Mouse (Mus musculus) heart, embryonic 15.5 days (tissue): ENCODE data around the gene Elmsan1. TPM values are rescaled to one million over a fixed set of nuclear protein-coding genes. Genes with fewer than 3 reads are reported as not detected.

ENCODE experiments used
- ATAC-seq: fragments of 200-750 bp; cut with Nextera tagmentation; replicated peaks from 2 replicates; pipeline ENCODE4 v1.8.0; 2017; ENCODE audit warnings: low read depth, moderate TSS enrichment; ENCODE audit not compliant: insufficient number of reproducible peaks, insufficient read depth, low FRiP score
- H3K27ac ChIP-seq: fragments of 300-500 bp; sonication (generic); 2 replicates; pipeline ENCODE4 v1.5.1; 2015; ENCODE audit warnings: mild to moderate bottlenecking, inconsistent platforms
- H3K27me3 ChIP-seq: fragments of 300-500 bp; sonication (generic); 2 replicates; pipeline ENCODE4 v1.6.1; 2015; ENCODE audit warnings: inconsistent platforms
- H3K36me3 ChIP-seq: fragments of 300-500 bp; sonication (generic); 2 replicates; pipeline ENCODE4 v1.6.1; 2015; ENCODE audit warnings: mild to moderate bottlenecking, inconsistent platforms
- H3K4me1 ChIP-seq: fragments of 300-500 bp; sonication (generic); replicated peaks from 2 replicates; pipeline ENCODE4 v1.6.1; 2015; ENCODE audit warnings: inconsistent platforms
- H3K4me2 ChIP-seq: fragments of 300-500 bp; sonication (generic); 2 replicates; pipeline ENCODE4 v1.6.1; 2015; ENCODE audit warnings: inconsistent platforms, mild to moderate bottlenecking, moderate library complexity
- H3K4me3 ChIP-seq: fragments of 300-500 bp; sonication (generic); 2 replicates; pipeline ENCODE4 v1.5.1; 2015; ENCODE audit warnings: mild to moderate bottlenecking, inconsistent platforms
- H3K9ac ChIP-seq: fragments of 300-500 bp; sonication (generic); 2 replicates; pipeline ENCODE4 v1.6.1; 2015; ENCODE audit warnings: mild to moderate bottlenecking, inconsistent platforms
- H3K9me3 ChIP-seq: fragments of 300-500 bp; sonication (generic); replicated peaks from 2 replicates; pipeline ENCODE4 v1.6.1; 2016; ENCODE audit warnings: inconsistent platforms
- WGBS: fragments of 180-500 bp; shearing (Covaris S2); methylation state at CpG from one replicate; pipeline ENCODE4 v1.1.7; 2015; ENCODE audit warnings: mixed read lengths; 5-methylcytosine and 5-hydroxymethylcytosine counted together
- polyA plus RNA-seq: library from polyadenylated mRNA; unstranded; fragments of >200 nt; fragmentation: Nextera tagmentation; extraction: Ambion mirVana; gene quantifications from 2 replicates; pipeline ENCODE4 v1.2.1, GENCODE M21; 2015

The Elmsan1 gene
- polyA plus RNA-seq, 1 experiment from 2014 or later, result 6.0 TPM

GRCm38 (mm10) chr12:84202561-84202960 lies 16.1 kb downstream of the Elmsan1 start:
- peak overlapping the region; percentile 25 for H3K27ac ChIP-seq
- H3K27me3 ChIP-seq, result no peaks in the 10 kb centered on the region
- peaks cover 64% of the 10 kb centered on the region for H3K4me1 ChIP-seq
- no peaks in the 10 kb centered on the region for H3K36me3 ChIP-seq
- no peak for ATAC-seq
- H3K4me2 ChIP-seq, result no peak overlapping the region
- no peak overlapping the region for H3K9ac ChIP-seq
- no peaks in the 10 kb centered on the region for H3K9me3 ChIP-seq
- H3K4me3 ChIP-seq, result no peak overlapping the region
- WGBS, result 77% methylated on average over 10 of the region's 10 CpGs

- no peaks in the 10 kb centered on the region for H3K36me3 ChIP-seq
- H3K4me1 ChIP-seq, result peaks cover 61% of the 10 kb centered on the region
- 68% methylated on average over 18 of the region's 18 CpGs for WGBS
Measured at GRCm38 (mm10) chr12:84201686-84202484, 16.8 kb downstream of the Elmsan1 start.

GRCm38 (mm10) chr12:84201222-84201621 lies 17.5 kb downstream of the Elmsan1 start:
- H3K4me1 ChIP-seq, result peaks cover 61% of the 10 kb centered on the region
- no peak overlapping the region for H3K9ac ChIP-seq
- no peak for ATAC-seq
- H3K4me2 ChIP-seq, result no peak overlapping the region
- H3K4me3 ChIP-seq, result no peak overlapping the region
- WGBS, result 89% methylated on average over 4 of the region's 4 CpGs
- no peaks in the 10 kb centered on the region for H3K27me3 ChIP-seq
- no peaks in the 10 kb centered on the region for H3K36me3 ChIP-seq
- H3K9me3 ChIP-seq, result no peaks in the 10 kb centered on the region
- H3K27ac ChIP-seq, result no peak overlapping the region

More at GRCm38 (mm10) chr12:84201686-84202484, 16.8 kb downstream of the Elmsan1 start:
- H3K4me3 ChIP-seq, result no peak overlapping the region
- peak overlapping the region; percentile 25 for H3K27ac ChIP-seq
- no peaks in the 10 kb centered on the region for H3K27me3 ChIP-seq
- no peak for ATAC-seq
- no peak overlapping the region for H3K9ac ChIP-seq
- no peak overlapping the region for H3K4me2 ChIP-seq
- no peaks in the 10 kb centered on the region for H3K9me3 ChIP-seq

GRCm38 (mm10) chr12:84198880-84199279 lies 19.8 kb downstream of the Elmsan1 start:
- Histone ChIP-seq H3K9me3 (no peaks in the 10 kb centered on the region), H3K4me3 (no peak overlapping the region), H3K4me2 (no peak overlapping the region), H3K27me3 (no peaks in the 10 kb centered on the region), H3K9ac (no peak overlapping the region), H3K27ac (no peak overlapping the region), H3K4me1 (peaks cover 63% of the 10 kb centered on the region), H3K36me3 (no peaks in the 10 kb centered on the region)
- WGBS, result 79% methylated on average over 10 of the region's 10 CpGs
- no peak for ATAC-seq

- Histone ChIP-seq H3K9ac (no peak overlapping the region), H3K4me2 (no peak overlapping the region), H3K36me3 (no peaks in the 10 kb centered on the region), H3K4me1 (peaks cover 56% of the 10 kb centered on the region), H3K9me3 (no peaks in the 10 kb centered on the region), H3K27me3 (no peaks in the 10 kb centered on the region), H3K27ac (no peak overlapping the region), H3K4me3 (no peak overlapping the region)
- 65% methylated on average over 8 of the region's 8 CpGs for WGBS
- no peak for ATAC-seq
Measured at GRCm38 (mm10) chr12:84198076-84198679, 20.5 kb downstream of the Elmsan1 start.

- Histone ChIP-seq H3K4me1 (peaks cover 66% of the 10 kb centered on the region), H3K36me3 (no peaks in the 10 kb centered on the region), H3K27me3 (no peaks in the 10 kb centered on the region), H3K9me3 (no peaks in the 10 kb centered on the region), H3K9ac (no peak overlapping the region), H3K4me2 (peak overlapping the region; percentile 97; the same call in 1 of the 2 replicates), H3K27ac (no peak overlapping the region), H3K4me3 (no peak overlapping the region)
- ATAC-seq, result no peak
- 57% methylated on average over 6 of the region's 6 CpGs for WGBS
Measured at GRCm38 (mm10) chr12:84195195-84195594, 23.5 kb downstream of the Elmsan1 start.

GRCm38 (mm10) chr12:84194400-84195109 lies 24.1 kb downstream of the Elmsan1 start:
- WGBS, result 4% methylated on average over 13 of the region's 13 CpGs
- peak overlapping the region; percentile 91 for H3K9ac ChIP-seq
- H3K4me2 ChIP-seq, result peak overlapping the region; percentile 97
- H3K9me3 ChIP-seq, result no peaks in the 10 kb centered on the region
- ATAC-seq, result no peak
- H3K4me1 ChIP-seq, result peaks cover 73% of the 10 kb centered on the region
- peak overlapping the region; percentile 99 for H3K27ac ChIP-seq
- peak overlapping the region; percentile 71 for H3K4me3 ChIP-seq
- no peaks in the 10 kb centered on the region for H3K36me3 ChIP-seq
- H3K27me3 ChIP-seq, result no peaks in the 10 kb centered on the region

GRCm38 (mm10) chr12:84193642-84194399 lies 24.9 kb downstream of the Elmsan1 start:
- H3K36me3 ChIP-seq, result no peaks in the 10 kb centered on the region
- WGBS, result under 1% methylated on average over 49 of the region's 49 CpGs

GRCm38 (mm10) chr12:84192741-84193641 lies 25.7 kb downstream of the Elmsan1 start:
- under 1% methylated on average over 98 of the region's 102 CpGs for WGBS
- ATAC-seq, result peak; percentile 15
- peaks cover 82% of the 10 kb centered on the region for H3K4me1 ChIP-seq
- peak overlapping the region; percentile 99 for H3K27ac ChIP-seq
- H3K9me3 ChIP-seq, result no peaks in the 10 kb centered on the region
- H3K36me3 ChIP-seq, result no peaks in the 10 kb centered on the region
- peak overlapping the region; percentile 71 for H3K4me3 ChIP-seq
- no peaks in the 10 kb centered on the region for H3K27me3 ChIP-seq
- H3K9ac ChIP-seq, result peak overlapping the region; percentile 91
- peak overlapping the region; percentile 97 for H3K4me2 ChIP-seq

More at GRCm38 (mm10) chr12:84193642-84194399, 24.9 kb downstream of the Elmsan1 start:
- peak overlapping the region; percentile 91 for H3K9ac ChIP-seq
- H3K4me1 ChIP-seq, result peaks cover 77% of the 10 kb centered on the region
- peak overlapping the region; percentile 71 for H3K4me3 ChIP-seq
- peak; percentile 90 for ATAC-seq
- peak overlapping the region; percentile 99 for H3K27ac ChIP-seq
- H3K27me3 ChIP-seq, result no peaks in the 10 kb centered on the region
- peak overlapping the region; percentile 97 for H3K4me2 ChIP-seq
- no peaks in the 10 kb centered on the region for H3K9me3 ChIP-seq

GRCm38 (mm10) chr12:84192280-84192679 lies 26.4 kb downstream of the Elmsan1 start:
- no peak for ATAC-seq
- Histone ChIP-seq H3K27me3 (no peaks in the 10 kb centered on the region), H3K27ac (peak overlapping the region; percentile 99), H3K36me3 (no peaks in the 10 kb centered on the region), H3K9me3 (no peaks in the 10 kb centered on the region), H3K9ac (peak overlapping the region; percentile 91), H3K4me3 (peak overlapping the region; percentile 71), H3K4me2 (peak overlapping the region; percentile 97), H3K4me1 (peaks cover 83% of the 10 kb centered on the region)
- WGBS, result 4% methylated on average over 13 of the region's 13 CpGs
